Comparison of ENCODE assay signal across 8 mouse cellular contexts in genomic region chr19:47865353-47865947, GRCm38 (mm10). TPM values are rescaled to one million over a fixed set of nuclear protein-coding genes. Genes with fewer than 3 reads are reported as not detected.
DNase-seq lines count a peak whose midpoint lies in the region; ATAC-seq lines count a peak whose summit lies in the region.

Gene Gsto2 (plus strand): TSS chr19:47865534.

- DNase-seq in c-Kit-positive CD71-positive TER-119-negative erythroid progenitor cells, embryonic 14.5 days (ENCODE audit: low read depth) = peak; percentile 87
- peak; percentile 97 for DNase-seq in forebrain, embryonic 11.5 days (ENCODE audit: low spot score)
- peak; percentile 95 for DNase-seq in kidney, postnatal 36 days
- peak; percentile 98 for DNase-seq in telencephalon, adult 2 months (ENCODE audit: low read depth, low spot score)

- ATAC-seq in CD4-positive, CD25-positive, alpha-beta regulatory T cell, adult 4 months = peak; percentile 99
- peak; percentile 100 for ATAC-seq in forebrain, embryonic 11.5 days (replicated peaks; ENCODE audit: low FRiP score)
- peak; percentile 100 for ATAC-seq in heart, embryonic 16.5 days (replicated peaks; ENCODE audit: extremely low read depth, insufficient read depth, low FRiP score)
- ATAC-seq in liver, embryonic 15.5 days (ENCODE audit: insufficient read depth) = peak; percentile 100
- peak; percentile 100 for ATAC-seq in neural tube, embryonic 12.5 days (ENCODE audit: low FRiP score, low read depth)

- H3K36me3 ChIP-seq in forebrain, embryonic 11.5 days (ENCODE audit: control insufficient read depth, insufficient read depth, low read length) = no peaks in the 10 kb centered on the region
- H3K36me3 ChIP-seq in heart, embryonic 16.5 days (ENCODE audit: control insufficient read depth, insufficient read depth) = peaks cover 14% of the 10 kb centered on the region
- peaks cover 12% of the 10 kb centered on the region for H3K36me3 ChIP-seq in liver, embryonic 15.5 days (replicated peaks)
- H3K36me3 ChIP-seq in neural tube, embryonic 12.5 days = peaks cover 3% of the 10 kb centered on the region; the same call in 1 of the 2 replicates

- WGBS in forebrain, embryonic 11.5 days = under 1% methylated on average over 49 of the region's 49 CpGs
- under 1% methylated on average over 49 of the region's 49 CpGs for WGBS in heart, embryonic 16.5 days
- under 1% methylated on average over 49 of the region's 49 CpGs for WGBS in liver, embryonic 15.5 days (ENCODE audit: insufficient replicate concordance)
- WGBS in neural tube, embryonic 12.5 days = under 1% methylated on average over 49 of the region's 49 CpGs

- peak within 1 kb of the TSS; percentile 89 for H3K9ac ChIP-seq in forebrain, embryonic 11.5 days (ENCODE audit: low read length)
- peak within 1 kb of the TSS; percentile 75 for H3K9ac ChIP-seq in heart, embryonic 16.5 days (ENCODE audit: low read length)
- H3K9ac ChIP-seq in liver, embryonic 15.5 days = peak within 1 kb of the TSS; percentile 73
- peak within 1 kb of the TSS; percentile 84 for H3K9ac ChIP-seq in neural tube, embryonic 12.5 days

- H3K4me2 ChIP-seq in forebrain, embryonic 11.5 days (ENCODE audit: low read depth, low read length, severe bottlenecking) = peak within 1 kb of the TSS; percentile 84
- peak within 1 kb of the TSS; percentile 85 for H3K4me2 ChIP-seq in heart, embryonic 16.5 days (ENCODE audit: low read depth, low read length)
- H3K4me2 ChIP-seq in liver, embryonic 15.5 days = peak within 1 kb of the TSS; percentile 97
- peak within 1 kb of the TSS; percentile 84 for H3K4me2 ChIP-seq in neural tube, embryonic 12.5 days (replicated peaks)

- peak within 1 kb of the TSS; percentile 34; the same call in 1 of the 2 replicates for H3K27ac ChIP-seq in forebrain, embryonic 11.5 days (ENCODE audit: low read depth, low read length)
- peak within 1 kb of the TSS; percentile 62 for H3K27ac ChIP-seq in heart, embryonic 16.5 days (ENCODE audit: low read length)
- H3K27ac ChIP-seq in liver, embryonic 15.5 days (replicated peaks) = 0 out of 2 replicates have a peak within 1 kb of the TSS, but pooled peaks have one; percentile 55
- H3K27ac ChIP-seq in neural tube, embryonic 12.5 days = peak within 1 kb of the TSS; percentile 68; the same call in 1 of the 2 replicates

- no peaks in the 10 kb centered on the region for H3K9me3 ChIP-seq in forebrain, embryonic 11.5 days (ENCODE audit: control insufficient read depth, low read length)
- no peaks in the 10 kb centered on the region for H3K9me3 ChIP-seq in heart, embryonic 16.5 days (replicated peaks; ENCODE audit: control insufficient read depth, low read length)
- no peaks in the 10 kb centered on the region for H3K9me3 ChIP-seq in liver, embryonic 15.5 days (replicated peaks)
- no peaks in the 10 kb centered on the region for H3K9me3 ChIP-seq in neural tube, embryonic 12.5 days

- no peaks in the 10 kb centered on the region for H3K4me1 ChIP-seq in forebrain, embryonic 11.5 days (replicated peaks; ENCODE audit: control insufficient read depth, insufficient read depth, low read length)
- peaks cover 2% of the 10 kb centered on the region; the same call in 1 of the 2 replicates for H3K4me1 ChIP-seq in heart, embryonic 16.5 days (ENCODE audit: control insufficient read depth, insufficient read depth, low read length)
- peaks cover 14% of the 10 kb centered on the region for H3K4me1 ChIP-seq in liver, embryonic 15.5 days (replicated peaks)
- peaks cover 7% of the 10 kb centered on the region for H3K4me1 ChIP-seq in neural tube, embryonic 12.5 days

- H3K27me3 ChIP-seq in forebrain, embryonic 11.5 days (ENCODE audit: control insufficient read depth, insufficient read depth, low read length) = no peaks in the 10 kb centered on the region
- no peaks in the 10 kb centered on the region; the same call in 1 of the 2 replicates for H3K27me3 ChIP-seq in heart, embryonic 16.5 days (ENCODE audit: control insufficient read depth, insufficient read depth, low read length)
- H3K27me3 ChIP-seq in liver, embryonic 15.5 days = peaks cover 14% of the 10 kb centered on the region; the same call in 1 of the 2 replicates
- no peaks in the 10 kb centered on the region for H3K27me3 ChIP-seq in neural tube, embryonic 12.5 days (replicated peaks)

- peak within 1 kb of the TSS; percentile 64 for H3K4me3 ChIP-seq in forebrain, embryonic 11.5 days (ENCODE audit: low read depth, low read length)
- peak within 1 kb of the TSS; percentile 63 for H3K4me3 ChIP-seq in heart, embryonic 16.5 days (ENCODE audit: low read length)
- peak within 1 kb of the TSS; percentile 77 for H3K4me3 ChIP-seq in liver, embryonic 15.5 days (replicated peaks)
- H3K4me3 ChIP-seq in neural tube, embryonic 12.5 days = peak within 1 kb of the TSS; percentile 64

RNA-seq across cellular contexts. Expression of gene Gsto2, which starts in this region (rescaled TPM):
- under 1 TPM in 1 of 2 experiments, not detected in 1; 0.95 TPM for polyA plus RNA-seq in CD4-positive, CD25-positive, alpha-beta regulatory T cell, adult 4 months (2017; shearing (Covaris generic))
- 0.76 and 1.1 TPM in 2 replicates for polyA plus RNA-seq in forebrain, embryonic 11.5 days (2014; fragmentation: Nextera tagmentation; extraction: Ambion mirVana)
- 0.77 and 1.1 TPM in 2 replicates for polyA plus RNA-seq in heart, embryonic 16.5 days (2015; fragmentation: Nextera tagmentation; extraction: Ambion mirVana)
- polyA plus RNA-seq in liver, embryonic 15.5 days (2015; fragmentation: Nextera tagmentation; extraction: Ambion mirVana) = 0.13 and 0.24 TPM in 2 replicates
- polyA plus RNA-seq in neural tube, embryonic 12.5 days (2016; fragmentation: Nextera tagmentation; extraction: Ambion mirVana) = 0.73 and 0.98 TPM in 2 replicates

Comparison
In these comparisons a context has a peak if more than half of its experiments do, and no peak if none do; other contexts are left out.
1. Peak in every context shown above with its lines: DNase-seq, ATAC-seq, H3K4me3 ChIP-seq and H3K27ac ChIP-seq.
2. Peak in ATAC-seq in CD4-positive, CD25-positive, alpha-beta regulatory T cell, adult 4 months; RNA of the gene not detected or under 1 TPM.
3. Peak in ATAC-seq, H3K4me3 ChIP-seq, H3K27ac ChIP-seq, H3K9ac ChIP-seq and H3K4me2 ChIP-seq in liver, embryonic 15.5 days; RNA of the gene not detected or under 1 TPM.
4. Peak in ATAC-seq, H3K4me3 ChIP-seq, H3K27ac ChIP-seq, H3K9ac ChIP-seq and H3K4me2 ChIP-seq in neural tube, embryonic 12.5 days; RNA of the gene not detected or under 1 TPM.